Mouse (Mus musculus) MEL (cell line): ENCODE data around the gene Acox2. TPM values are rescaled to one million over a fixed set of nuclear protein-coding genes. Genes with fewer than 3 reads are reported as not detected.

Experiments used
- DNase-seq: peaks from one replicate; pipeline ENCODE4 v3.0.0; 2011; ENCODE audit warnings: low read depth, low spot score
- H3K27ac ChIP-seq: 2 replicates; pipeline ENCODE4 v1.5.1; 2012; ENCODE audit warnings: low read depth, mild to moderate bottlenecking, control low read depth, low read length, moderate library complexity; ENCODE audit not compliant: control insufficient read depth
- H3K27me3 ChIP-seq, 2 experiments: fragments of 150-350 bp in 1 of 2; sonication (generic) in 1 of 2; 2 replicates each; pipeline ENCODE4 v1.6.1; 2012; ENCODE audit warnings: low read length in 2 of 2, mild to moderate bottlenecking in 2 of 2, improper control_type of control experiment in 1 of 2, moderate library complexity in 1 of 2; ENCODE audit not compliant: insufficient read depth in 2 of 2, control insufficient read depth in 1 of 2
- H3K36me3 ChIP-seq, 2 experiments: 2 replicates each; pipeline ENCODE4 v1.6.1; 2012 to 2014; ENCODE audit warnings: low read length in 2 of 2, improper control_type of control experiment in 1 of 2, inconsistent platforms in 1 of 2, mild to moderate bottlenecking in 1 of 2; ENCODE audit not compliant: insufficient read depth in 2 of 2, control insufficient read depth in 1 of 2
- H3K4me1 ChIP-seq, 2 experiments: fragments of 150-350 bp in 1 of 2; sonication (generic) in 1 of 2; 2 replicates each; pipeline ENCODE4 v1.6.1; 2012; ENCODE audit warnings: low read length in 2 of 2, improper control_type of control experiment in 1 of 2, mild to moderate bottlenecking in 1 of 2; ENCODE audit not compliant: insufficient read depth in 2 of 2, control insufficient read depth in 1 of 2
- H3K4me3 ChIP-seq, 2 experiments: fragments of 150-350 bp in 1 of 2; sonication (generic) in 1 of 2; 2 replicates each; pipeline ENCODE4 v1.5.1; 2012; ENCODE audit warnings: low read depth in 2 of 2, low read length in 2 of 2, mild to moderate bottlenecking in 2 of 2, moderate library complexity in 2 of 2, control low read depth in 1 of 2, improper control_type of control experiment in 1 of 2; ENCODE audit not compliant: control insufficient read depth in 1 of 2, insufficient read depth in 1 of 2
- H3K79me2 ChIP-seq: 2 replicates; pipeline ENCODE4 v1.6.1; 2012; ENCODE audit warnings: mild to moderate bottlenecking, low read length, moderate library complexity; ENCODE audit not compliant: control insufficient read depth, poor library complexity, insufficient read depth
- H3K9ac ChIP-seq: 2 replicates; pipeline ENCODE4 v1.6.1; 2012; ENCODE audit warnings: low read depth, mild to moderate bottlenecking, control low read depth, low read length, moderate library complexity; ENCODE audit not compliant: control insufficient read depth, poor library complexity, severe bottlenecking
- H3K9me3 ChIP-seq: fragments of 150-350 bp; sonication (generic); replicated peaks from 2 replicates; pipeline ENCODE4 v1.6.1; 2012; ENCODE audit warnings: mild to moderate bottlenecking, low read length, improper control_type of control experiment, moderate library complexity; ENCODE audit not compliant: insufficient read depth
- CHD1 ChIP-seq: IDR thresholded peaks from 2 replicates; pipeline ENCODE4 v1.6.1; 2012; ENCODE audit warnings: low read depth, mild to moderate bottlenecking, inconsistent platforms, low read length, improper control_type of control experiment
- ELF1 ChIP-seq: IDR thresholded peaks from 2 replicates; pipeline ENCODE4 v1.6.1; 2014; ENCODE audit warnings: low read depth, mild to moderate bottlenecking, inconsistent platforms, low read length, improper control_type of control experiment, moderate library complexity
- JUND ChIP-seq: IDR thresholded peaks from 2 replicates; pipeline ENCODE4 v1.6.1; 2011; ENCODE audit warnings: low read depth, mild to moderate bottlenecking, improper control_type of control experiment, low read length
- MAFK ChIP-seq: IDR thresholded peaks from 2 replicates; pipeline ENCODE4 v1.6.1; 2011; ENCODE audit warnings: low read depth, mild to moderate bottlenecking, low read length, improper control_type of control experiment, borderline replicate concordance
- MAZ ChIP-seq: IDR thresholded peaks from 2 replicates; pipeline ENCODE4 v1.6.1; 2012; ENCODE audit warnings: low read depth, mild to moderate bottlenecking, inconsistent platforms, low read length, improper control_type of control experiment
- MEF2A ChIP-seq: IDR thresholded peaks from 2 replicates; pipeline ENCODE4 v1.6.1; 2014; ENCODE audit warnings: low read depth, mild to moderate bottlenecking, inconsistent platforms, low read length, improper control_type of control experiment; ENCODE audit not compliant: poor library complexity, insufficient replicate concordance, severe bottlenecking; ENCODE audit errors: extremely low read depth
- MXI1 ChIP-seq: IDR thresholded peaks from 2 replicates; pipeline ENCODE4 v1.6.1; 2011; ENCODE audit warnings: mild to moderate bottlenecking, low read depth, low read length, improper control_type of control experiment
- NELFE ChIP-seq: IDR thresholded peaks from 2 replicates; pipeline ENCODE4 v1.6.1; 2011; ENCODE audit warnings: low read depth, low read length, improper control_type of control experiment
- POLR2A ChIP-seq, 2 experiments: IDR thresholded peaks; 2 replicates each; pipeline ENCODE4 v1.6.1; 2011 to 2012; ENCODE audit warnings: low read length in 2 of 2, mild to moderate bottlenecking in 2 of 2, control low read depth in 1 of 2, improper control_type of control experiment in 1 of 2, low read depth in 1 of 2, moderate library complexity in 1 of 2; ENCODE audit not compliant: control insufficient read depth in 1 of 2, insufficient read depth in 1 of 2, poor library complexity in 1 of 2
- POLR2AphosphoS2 ChIP-seq: IDR thresholded peaks from 2 replicates; pipeline ENCODE4 v1.6.1; 2011; ENCODE audit warnings: low read length, improper control_type of control experiment
- TAL1 ChIP-seq: IDR thresholded peaks from 2 replicates; pipeline ENCODE4 v1.6.1; 2012; ENCODE audit warnings: mild to moderate bottlenecking, inconsistent platforms, low read length, moderate library complexity, mixed read lengths
- TCF12 ChIP-seq: IDR thresholded peaks from 2 replicates; pipeline ENCODE4 v1.6.1; 2014; ENCODE audit warnings: low read depth, mild to moderate bottlenecking, inconsistent platforms, low read length, improper control_type of control experiment, moderate library complexity
- UBTF ChIP-seq: IDR thresholded peaks from 2 replicates; pipeline ENCODE4 v1.6.1; 2012; ENCODE audit warnings: low read depth, mild to moderate bottlenecking, inconsistent platforms, low read length, improper control_type of control experiment, moderate library complexity, borderline replicate concordance; ENCODE audit not compliant: insufficient read depth
- USF1 ChIP-seq: IDR thresholded peaks from 2 replicates; pipeline ENCODE4 v1.6.1; 2014; ENCODE audit warnings: low read depth, mild to moderate bottlenecking, inconsistent platforms, low read length, improper control_type of control experiment, moderate library complexity
- USF2 ChIP-seq, 2 experiments: IDR thresholded peaks; 2 replicates each; pipeline ENCODE4 v1.6.1; 2011 to 2012; ENCODE audit warnings: improper control_type of control experiment in 2 of 2, low read length in 2 of 2, borderline replicate concordance in 1 of 2, inconsistent platforms in 1 of 2, low read depth in 1 of 2, mild to moderate bottlenecking in 1 of 2; ENCODE audit not compliant: insufficient read depth in 1 of 2
- ZNF384 ChIP-seq: IDR thresholded peaks from 2 replicates; pipeline ENCODE4 v1.6.1; 2012; ENCODE audit warnings: low read depth, mild to moderate bottlenecking, inconsistent platforms, low read length, improper control_type of control experiment
- polyA plus RNA-seq, 2 experiments: library from polyadenylated mRNA; stranded (reverse) in 1 of 2; unstranded in 1 of 2; fragments of >175 nt in 1 of 2; fragments of >200 nt in 1 of 2; gene quantifications; 2 replicates each; pipeline versions ENCODE4 v1.2.1 to v1.2.4; 2012; ENCODE audit warnings: low replicate concordance in 2 of 2, low read depth in 1 of 2; ENCODE audit not compliant: insufficient read length in 2 of 2, insufficient read depth in 1 of 2, missing spikeins in 1 of 2
- total RNA-seq: library from RNA; depleted of rRNA; stranded (reverse); fragments of 300-350 nt; gene quantifications from 2 replicates; pipeline ENCODE4 v1.2.3, GENCODE M21; 2012

Gene Acox2
- total and polyA plus RNA-seq, 3 experiments, result 0.43 TPM; not detected in 2

- Histone ChIP-seq H3K4me1 (no peaks in the 10 kb centered on the region), H3K79me2 (no peaks in the 10 kb centered on the region), H3K36me3 (no peaks in the 10 kb centered on the region), H3K27me3 (no peaks in the 10 kb centered on the region), H3K9ac (no peak overlapping the region), H3K9me3 (no peaks in the 10 kb centered on the region), H3K4me3 (no peak overlapping the region), H3K27ac (no peak overlapping the region)
- TF ChIP-seq POLR2AphosphoS2 (no peak), TAL1 (no peak), USF1 (no peak), MEF2A (no peak), JUND (no peak), ELF1 (no peak), TCF12 (no peak), ZNF384 (no peak), MAZ (no peak), USF2 (IDR thresholded peaks at IDR 0.05; ENCODE audit: borderline replicate concordance in 1 of 2, insufficient read depth in 1 of 2, low read depth in 1 of 2, low read length in 2 of 2) (no peak)
- no peak for DNase-seq
Observed at GRCm38 (mm10) chr14:8306884-8307283, 47.7 kb upstream of the Acox2 start.

GRCm38 (mm10) chr14:8305014-8305413, 45.9 kb upstream of the Acox2 start:
- no peak overlapping the region for H3K4me3 ChIP-seq
- H3K27me3 ChIP-seq, result no peaks in the 10 kb centered on the region
- H3K9ac ChIP-seq, result no peak overlapping the region
- no peaks in the 10 kb centered on the region for H3K36me3 ChIP-seq
- H3K79me2 ChIP-seq, result no peaks in the 10 kb centered on the region
- no peak for TF ChIP-seq POLR2A (IDR thresholded peaks at IDR 0.05; ENCODE audit: control insufficient read depth in 1 of 2, insufficient read depth in 1 of 2, low read depth in 1 of 2, low read length in 2 of 2, poor library complexity in 1 of 2)
- TF ChIP-seq CHD1, result no peak
- TF ChIP-seq UBTF, result no peak
- TF ChIP-seq, all 39 proteins: peak for 0
- no peak for DNase-seq
- H3K9me3 ChIP-seq, result no peaks in the 10 kb centered on the region
- no peak overlapping the region for H3K27ac ChIP-seq
- H3K4me1 ChIP-seq, result no peaks in the 10 kb centered on the region

GRCm38 (mm10) chr14:8304082-8304481, 44.9 kb upstream of the Acox2 start:
- H3K27ac ChIP-seq, result no peak overlapping the region
- TF ChIP-seq MAFK (no peak), MAZ (no peak), NELFE (no peak), ZNF384 (no peak), MXI1 (no peak), TCF12 (no peak)
- no peaks in the 10 kb centered on the region for H3K27me3 ChIP-seq
- H3K36me3 ChIP-seq, result no peaks in the 10 kb centered on the region
- H3K9ac ChIP-seq, result no peak overlapping the region
- no peaks in the 10 kb centered on the region for H3K9me3 ChIP-seq
- no peaks in the 10 kb centered on the region for H3K4me1 ChIP-seq
- DNase-seq, result no peak
- H3K4me3 ChIP-seq, result no peak overlapping the region
- no peaks in the 10 kb centered on the region for H3K79me2 ChIP-seq
